Mouse (Mus musculus) cerebellum, adult 2 months (tissue): ENCODE measurements around the gene Hist1h2ac. TPM values are rescaled to one million over a fixed set of nuclear protein-coding genes. Genes with fewer than 3 reads are reported as not detected.

ENCODE experiments used
- DNase-seq, 2 experiments: peaks; one replicate each; pipeline ENCODE4 v3.0.0; 2021
- H3K27ac ChIP-seq: fragments of 200-500 bp; 2 replicates; pipeline ENCODE4 v1.5.1; 2012; ENCODE audit warnings: low read length, control low read depth, inconsistent platforms; ENCODE audit not compliant: insufficient read depth
- H3K27me3 ChIP-seq: fragments of 200-500 bp; 2 replicates; pipeline ENCODE4 v1.6.1; 2012; ENCODE audit warnings: inconsistent platforms, mild to moderate bottlenecking, low read length, moderate library complexity; ENCODE audit not compliant: control insufficient read depth, insufficient read depth
- H3K4me1 ChIP-seq: fragments of 200-500 bp; 2 replicates; pipeline ENCODE4 v1.6.1; 2011; ENCODE audit warnings: low read length; ENCODE audit not compliant: control insufficient read depth, insufficient read depth
- H3K4me3 ChIP-seq: fragments of 200-500 bp; replicated peaks from 2 replicates; pipeline ENCODE3; 2011; ENCODE audit warnings: mild to moderate bottlenecking, low read depth, low read length, control low read depth; ENCODE audit not compliant: insufficient read depth
- CTCF ChIP-seq: fragments of 200-500 bp; IDR thresholded peaks from 2 replicates; pipeline ENCODE4 v1.5.1; 2011; ENCODE audit warnings: low read depth, mild to moderate bottlenecking, control low read depth, low read length, moderate library complexity, borderline replicate concordance; ENCODE audit not compliant: insufficient read depth
- POLR2A ChIP-seq: fragments of 200-500 bp; IDR thresholded peaks from 2 replicates; pipeline ENCODE4 v1.6.1; 2011; ENCODE audit warnings: low read length, control low read depth, borderline replicate concordance; ENCODE audit not compliant: insufficient read depth
- WGBS: fragments of 180-500 bp; shearing (Covaris S2); methylation state at CpG from one replicate; pipeline ENCODE4 v1.1.7; 2018; 5-methylcytosine and 5-hydroxymethylcytosine counted together
- polyA plus RNA-seq: library from polyadenylated mRNA; depleted of rRNA; stranded (reverse); fragments of >200 nt; gene quantifications from 2 replicates; pipeline ENCODE4 v1.2.3, GENCODE M21; 2012

The Hist1h2ac gene
- polyA plus RNA-seq, 1 experiment, result 0.85 TPM

DNA sequence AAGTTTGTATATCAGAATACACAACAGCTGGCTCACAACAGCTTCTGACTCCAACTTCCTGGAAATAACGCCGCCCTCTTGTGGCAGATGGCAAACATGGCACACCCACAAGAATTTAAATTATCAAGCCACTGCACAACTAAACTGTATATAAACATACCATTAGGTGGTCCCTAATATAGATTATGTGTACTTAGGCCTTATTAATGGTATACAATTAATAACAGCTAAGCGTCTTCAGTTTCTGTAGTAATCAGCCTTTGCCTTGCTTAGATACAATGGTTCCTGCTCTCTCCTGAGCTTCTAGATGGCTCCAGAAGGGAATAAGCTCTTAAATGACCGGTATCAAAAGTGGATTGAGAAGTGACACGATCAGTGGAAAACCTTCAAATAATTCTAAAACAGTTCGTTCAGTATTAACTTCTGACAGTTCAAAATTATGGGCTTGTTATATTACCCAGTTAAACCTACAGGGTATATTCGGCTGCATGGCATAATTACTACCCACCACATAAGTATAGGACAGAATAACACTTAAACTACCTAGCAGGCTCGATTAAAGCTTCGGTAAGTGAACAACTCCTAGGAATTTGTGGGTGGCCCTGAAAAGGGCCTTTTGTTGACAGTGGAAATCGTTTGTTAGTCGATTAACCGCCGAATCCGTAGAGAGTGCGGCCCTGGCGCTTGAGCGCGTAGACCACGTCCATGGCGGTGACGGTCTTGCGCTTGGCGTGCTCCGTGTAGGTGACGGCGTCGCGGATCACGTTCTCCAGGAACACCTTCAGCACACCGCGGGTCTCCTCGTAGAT is 13.9 kb upstream of the Hist1h2ac start:
- TF ChIP-seq CTCF, result peak; percentile 34; the same call in 1 of the 2 replicates
- TF ChIP-seq POLR2A, result no peak
- Histone ChIP-seq H3K27me3 (no peaks in the 10 kb centered on the region), H3K4me1 (no peaks in the 10 kb centered on the region), H3K27ac (peak overlapping the region; percentile 10; the same call in 1 of the 2 replicates), H3K4me3 (peak overlapping the region; percentile 37)
- WGBS, result under 1% methylated on average over 25 of the region's 32 CpGs
- peak; percentile 21 to 29 for DNase-seq

DNA sequence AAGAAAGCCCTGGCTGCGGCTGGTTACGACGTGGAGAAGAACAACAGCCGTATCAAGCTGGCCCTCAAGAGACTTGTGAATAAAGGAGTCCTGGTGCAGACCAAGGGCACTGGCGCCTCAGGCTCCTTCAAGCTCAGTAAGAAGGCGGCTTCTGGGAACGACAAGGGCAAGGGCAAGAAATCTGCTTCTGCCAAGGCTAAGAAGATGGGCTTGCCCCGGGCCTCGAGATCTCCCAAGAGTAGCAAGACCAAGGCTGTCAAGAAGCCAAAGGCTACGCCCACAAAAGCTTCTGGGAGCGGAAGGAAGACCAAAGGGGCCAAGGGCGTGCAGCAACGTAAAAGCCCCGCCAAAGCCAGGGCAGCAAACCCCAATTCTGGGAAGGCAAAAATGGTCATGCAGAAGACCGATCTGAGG is 12.3 kb upstream of the Hist1h2ac start:
- 58% methylated on average over 15 of the region's 15 CpGs for WGBS
- H3K4me3 ChIP-seq, result no peak overlapping the region

DNA sequence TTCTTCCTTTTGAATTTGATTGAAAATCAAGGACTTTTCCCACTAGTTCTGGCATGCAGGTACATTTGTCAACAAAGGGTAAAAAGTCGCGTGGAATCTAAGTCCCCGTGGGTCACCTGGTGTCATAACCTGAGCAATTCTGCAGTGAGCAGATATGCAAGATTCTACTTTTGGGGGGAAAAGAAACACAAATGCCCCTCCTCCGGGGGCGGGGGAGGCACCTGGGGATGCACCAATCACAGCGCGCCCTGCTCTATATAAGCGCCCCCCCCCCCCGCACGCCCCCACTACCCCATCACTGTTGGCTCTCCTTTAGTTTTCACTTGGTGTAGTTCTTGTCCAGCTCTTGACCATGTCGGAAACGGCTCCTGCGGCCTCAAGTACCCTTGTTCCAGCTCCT is 11.8 kb upstream of the Hist1h2ac start, which contains the start of gene Hist1h1t:
Gene Hist1h1t (plus strand): TSS at position 301 of the 400 bp plus-strand sequence.
- Histone ChIP-seq H3K27me3 (no peaks in the 10 kb centered on the region), H3K4me1 (no peaks in the 10 kb centered on the region), H3K4me3 (no peak within 1 kb of the TSS), H3K27ac (no peak within 1 kb of the TSS)
- no peak for TF ChIP-seq POLR2A
- no peak for TF ChIP-seq CTCF
- no peak for DNase-seq
- 54% methylated on average over 13 of the region's 13 CpGs for WGBS

More for the DNA sequence above, 12.3 kb upstream of the Hist1h2ac start:
- H3K27ac ChIP-seq, result no peak overlapping the region
- DNase-seq, result no peak
- H3K4me1 ChIP-seq, result no peaks in the 10 kb centered on the region
- no peak for TF ChIP-seq CTCF
- TF ChIP-seq POLR2A, result no peak
- H3K27me3 ChIP-seq, result no peaks in the 10 kb centered on the region

DNA sequence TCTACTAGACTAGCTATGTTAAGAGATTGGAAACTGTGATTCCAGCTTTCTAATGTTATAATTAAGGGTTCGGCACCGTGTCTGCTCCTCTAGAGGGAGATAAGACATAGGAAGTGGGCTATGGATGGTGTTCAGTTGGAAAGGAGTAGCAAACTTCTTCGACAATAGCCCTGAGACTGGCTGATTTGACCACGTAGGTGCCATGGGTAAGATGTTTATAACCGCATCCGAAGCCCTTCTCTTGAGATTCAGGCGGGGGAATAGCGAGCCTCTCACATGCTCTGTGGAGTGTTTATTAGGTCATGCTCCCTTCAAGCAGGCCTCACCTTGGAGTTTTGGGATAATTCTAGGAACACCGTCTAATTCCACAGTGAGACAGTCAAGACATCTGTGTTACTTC is 11.2 kb upstream of the Hist1h2ac start:
- Histone ChIP-seq H3K27ac (no peak overlapping the region), H3K4me1 (no peaks in the 10 kb centered on the region), H3K4me3 (no peak overlapping the region), H3K27me3 (no peaks in the 10 kb centered on the region)
- TF ChIP-seq CTCF (no peak), POLR2A (no peak)
- WGBS, result 96% methylated on average over 9 of the region's 9 CpGs
- DNase-seq, result no peak

DNA sequence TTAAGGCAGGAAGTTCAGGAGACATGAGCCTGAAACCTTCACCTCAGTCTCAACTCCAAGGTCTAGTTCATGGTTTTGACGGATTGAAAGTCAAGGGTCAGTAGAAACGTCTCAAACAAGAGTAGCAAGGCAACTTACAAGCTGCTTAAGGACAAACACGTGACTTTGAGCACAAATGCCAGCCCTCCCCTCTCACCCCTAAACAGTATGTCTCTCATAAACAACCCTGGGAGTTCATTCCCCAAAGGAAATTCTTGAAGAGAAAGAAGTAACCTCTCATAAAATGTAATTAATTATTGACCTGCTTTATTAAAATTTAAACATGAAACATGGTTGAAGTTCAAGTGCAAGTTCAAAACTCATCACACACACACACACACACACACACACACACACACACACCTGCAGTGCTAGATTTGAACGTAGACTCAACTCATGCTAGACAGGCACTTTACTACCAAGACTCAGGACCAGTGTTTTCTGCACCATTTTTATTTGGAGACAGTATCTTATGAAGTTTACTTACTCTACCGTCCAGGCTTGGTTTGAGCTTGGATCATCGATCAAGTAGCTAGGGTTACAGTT is 10.2 kb upstream of the Hist1h2ac start:
- TF ChIP-seq CTCF, result no peak
- TF ChIP-seq POLR2A, result no peak
- no peak overlapping the region for H3K4me3 ChIP-seq
- H3K27ac ChIP-seq, result no peak overlapping the region
- H3K4me1 ChIP-seq, result no peaks in the 10 kb centered on the region
- 85% methylated on average over 6 of the region's 6 CpGs for WGBS
- H3K27me3 ChIP-seq, result no peaks in the 10 kb centered on the region
- no peak for DNase-seq

DNA sequence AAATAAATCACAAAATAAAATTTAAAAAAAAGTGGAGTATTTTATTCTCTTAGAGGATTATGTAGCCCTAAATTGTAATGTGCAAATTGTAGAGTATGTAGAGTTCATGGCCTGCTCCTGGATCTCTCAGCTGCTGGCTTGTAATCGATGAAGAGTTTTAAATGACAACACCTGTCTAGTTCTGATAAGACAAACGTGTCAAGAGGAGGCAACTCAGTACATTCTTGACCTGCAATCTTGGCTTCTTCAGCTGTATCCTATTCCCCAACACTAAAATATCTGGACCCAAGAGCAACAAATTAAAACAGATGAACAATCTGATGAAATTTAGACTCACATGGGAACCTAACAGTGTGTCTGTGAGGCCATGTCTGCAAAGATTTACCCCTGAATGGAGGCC is 5.7 kb upstream of the Hist1h2ac start:
- Histone ChIP-seq H3K4me1 (peaks cover 2% of the 10 kb centered on the region; the same call in 1 of the 2 replicates), H3K27ac (no peak overlapping the region), H3K4me3 (no peak overlapping the region), H3K27me3 (no peaks in the 10 kb centered on the region)
- 75% methylated on average over 2 of the region's 2 CpGs for WGBS
- no peak for DNase-seq
- TF ChIP-seq CTCF, result no peak
- no peak for TF ChIP-seq POLR2A

DNA sequence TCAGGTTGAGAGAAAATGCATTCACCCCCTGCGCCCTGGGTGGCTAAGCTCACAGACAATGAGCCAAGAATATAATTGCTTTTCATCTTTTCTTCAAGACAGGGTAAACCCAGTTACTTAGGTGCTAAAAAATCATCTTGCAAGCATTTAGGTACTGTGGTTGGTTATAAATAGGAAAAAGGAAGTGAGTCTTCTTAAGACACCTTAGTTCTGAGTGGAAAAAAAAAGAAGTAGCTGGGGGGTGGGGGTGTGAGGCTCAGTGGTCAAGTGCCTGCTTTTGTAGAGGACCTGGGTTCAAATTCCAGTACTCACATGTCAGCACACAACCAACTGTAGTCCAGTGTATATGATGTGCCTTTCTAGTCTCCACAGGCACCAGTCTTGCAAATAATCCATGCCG is 5.2 kb upstream of the Hist1h2ac start:
- 94% methylated on average over 2 of the region's 2 CpGs for WGBS
- Histone ChIP-seq H3K27ac (no peak overlapping the region), H3K27me3 (no peaks in the 10 kb centered on the region), H3K4me3 (no peak overlapping the region), H3K4me1 (peaks cover 2% of the 10 kb centered on the region; the same call in 1 of the 2 replicates)
- TF ChIP-seq CTCF (no peak), POLR2A (no peak)
- DNase-seq, result no peak
